Mouse (Mus musculus): ENCODE data around the gene Cab39.

The Cab39 gene

GRCm38 (mm10) chr1:85843291-85843863, 50.1 kb downstream of the Cab39 start:
- DNase-seq (ENCODE audit: extremely low spot score, low read depth, low spot score) = no peak

- DNase-seq (ENCODE audit: extremely low spot score, low read depth, low spot score) = no peak
Observed at GRCm38 (mm10) chr1:85844981-85845380, 51.7 kb downstream of the Cab39 start.

GRCm38 (mm10) chr1:85845476-85845875, 52.2 kb downstream of the Cab39 start:
- DNase-seq (ENCODE audit: extremely low spot score, low read depth, low spot score) = no peak

- no peak for DNase-seq (ENCODE audit: extremely low spot score, low read depth, low spot score)
Observed at GRCm38 (mm10) chr1:85849016-85849415, 55.8 kb downstream of the Cab39 start.

GRCm38 (mm10) chr1:85850851-85851250, 57.6 kb downstream of the Cab39 start:
- DNase-seq (ENCODE audit: extremely low spot score, low read depth, low spot score) = no peak

- DNase-seq (ENCODE audit: extremely low spot score, low read depth, low spot score) = peak; percentile 44
Observed at GRCm38 (mm10) chr1:85852996-85853689, 59.9 kb downstream of the Cab39 start.

- no peak for DNase-seq (ENCODE audit: extremely low spot score, low read depth, low spot score)
Observed at GRCm38 (mm10) chr1:85853865-85854264, 60.6 kb downstream of the Cab39 start.

- DNase-seq (ENCODE audit: extremely low spot score, low read depth, low spot score) = no peak
Observed at GRCm38 (mm10) chr1:85854475-85854874, 61.2 kb downstream of the Cab39 start.

- DNase-seq (ENCODE audit: extremely low spot score, low read depth, low spot score) = no peak
Observed at GRCm38 (mm10) chr1:85856266-85856665, 63.0 kb downstream of the Cab39 start.

GRCm38 (mm10) chr1:85857261-85857754, 64.1 kb downstream of the Cab39 start:
- no peak for DNase-seq (ENCODE audit: extremely low spot score, low read depth, low spot score)

- no peak for DNase-seq (ENCODE audit: extremely low spot score, low read depth, low spot score)
Observed at GRCm38 (mm10) chr1:85864383-85864782, 71.1 kb downstream of the Cab39 start.

GRCm38 (mm10) chr1:85870001-85870400, 76.8 kb downstream of the Cab39 start:
- no peak for DNase-seq (ENCODE audit: extremely low spot score, low read depth, low spot score)

GRCm38 (mm10) chr1:85870546-85870945, 77.3 kb downstream of the Cab39 start:
- DNase-seq (ENCODE audit: extremely low spot score, low read depth, low spot score) = no peak

GRCm38 (mm10) chr1:85882003-85882402, 88.8 kb downstream of the Cab39 start:
- no peak for DNase-seq (ENCODE audit: extremely low spot score, low read depth, low spot score)

GRCm38 (mm10) chr1:85887221-85887620, 94.0 kb downstream of the Cab39 start:
- DNase-seq (ENCODE audit: extremely low spot score, low read depth, low spot score) = no peak

GRCm38 (mm10) chr1:85894231-85894747, 101.0 kb downstream of the Cab39 start, which contains the start of gene Itm2c:
TSS of gene Itm2c (plus strand) at chr1:85894281.
- DNase-seq (ENCODE audit: extremely low spot score, low read depth, low spot score) = peak; percentile 62

- peak; percentile 81 for DNase-seq (ENCODE audit: extremely low spot score, low read depth, low spot score)
Observed at GRCm38 (mm10) chr1:85894748-85895360, 101.6 kb downstream of the Cab39 start.

GRCm38 (mm10) chr1:85895391-85895837, 102.2 kb downstream of the Cab39 start:
- peak; percentile 44 for DNase-seq (ENCODE audit: extremely low spot score, low read depth, low spot score)

GRCm38 (mm10) chr1:85896110-85896509, 102.9 kb downstream of the Cab39 start:
- no peak for DNase-seq (ENCODE audit: extremely low spot score, low read depth, low spot score)

- DNase-seq (ENCODE audit: extremely low spot score, low read depth, low spot score) = no peak
Observed at GRCm38 (mm10) chr1:85896781-85897700, 103.8 kb downstream of the Cab39 start.

Data from hindlimb bud, embryonic 11.5 days (tissue).